Mouse (Mus musculus): ENCODE data around the gene Cdk13.
A peak's percentile ranks its signal among the peaks of the same experiment; 100 is the strongest.

The Cdk13 gene

DNA sequence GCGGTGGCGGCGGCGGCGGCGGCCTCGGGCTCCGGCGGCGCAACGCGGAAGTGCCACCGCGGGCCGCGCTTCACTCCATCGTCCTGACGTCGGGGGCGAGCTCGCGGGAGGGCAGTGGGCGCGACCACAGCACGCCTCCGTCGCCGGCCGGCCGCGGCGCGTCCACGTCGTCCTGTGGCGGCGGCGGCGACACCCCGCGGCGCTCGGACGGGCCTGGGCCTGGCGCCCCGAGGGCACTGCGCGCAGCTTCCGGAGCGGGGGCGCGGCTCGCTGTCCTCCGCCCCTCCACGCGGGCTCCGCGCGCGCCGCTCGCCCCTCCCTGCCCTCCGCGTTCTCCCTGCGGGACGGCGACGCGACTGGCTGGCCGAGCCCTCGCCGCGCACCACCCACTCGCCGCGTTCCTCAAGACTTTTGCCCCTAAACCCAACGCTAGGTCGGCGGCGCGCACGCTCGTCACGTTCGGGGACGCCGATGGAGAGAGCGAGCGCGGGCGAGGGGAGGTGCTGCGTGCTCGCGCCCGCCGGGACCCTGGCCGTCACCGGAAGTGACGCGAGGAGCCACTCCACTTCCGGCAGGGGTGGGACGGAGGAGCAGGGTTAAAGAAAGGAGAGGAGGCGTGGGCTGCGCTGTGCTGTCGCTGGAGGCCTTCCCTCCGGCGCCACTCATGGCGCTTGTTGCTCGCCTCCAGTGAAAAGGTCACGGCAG lies at the start of gene Cdk13:
Gene Cdk13, minus strand, starts transcription at position 189 of the 705 bp plus-strand sequence.
- peak; percentile 99 for DNase-seq

DNA sequence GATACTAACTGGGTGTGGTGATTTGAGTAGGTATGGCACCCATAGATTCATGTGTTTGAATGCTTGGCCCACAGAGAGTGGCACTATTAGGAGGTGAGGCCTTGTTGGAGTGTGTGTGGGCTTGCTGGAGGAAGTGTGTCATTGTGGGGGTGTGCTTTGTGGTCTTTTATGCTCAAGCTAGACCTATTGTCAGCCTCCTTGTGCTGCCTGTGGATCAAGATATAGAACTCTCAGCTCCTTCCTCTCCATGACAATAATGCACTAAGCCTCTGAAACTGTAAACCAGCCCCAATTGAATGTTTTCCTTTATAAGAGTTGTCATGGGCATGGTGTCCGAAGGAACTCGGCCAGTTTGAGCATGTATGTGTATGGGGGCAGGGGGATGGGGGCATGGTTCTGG lies 38.4 kb upstream of the Cdk13 start:
- DNase-seq: no peak

DNA sequence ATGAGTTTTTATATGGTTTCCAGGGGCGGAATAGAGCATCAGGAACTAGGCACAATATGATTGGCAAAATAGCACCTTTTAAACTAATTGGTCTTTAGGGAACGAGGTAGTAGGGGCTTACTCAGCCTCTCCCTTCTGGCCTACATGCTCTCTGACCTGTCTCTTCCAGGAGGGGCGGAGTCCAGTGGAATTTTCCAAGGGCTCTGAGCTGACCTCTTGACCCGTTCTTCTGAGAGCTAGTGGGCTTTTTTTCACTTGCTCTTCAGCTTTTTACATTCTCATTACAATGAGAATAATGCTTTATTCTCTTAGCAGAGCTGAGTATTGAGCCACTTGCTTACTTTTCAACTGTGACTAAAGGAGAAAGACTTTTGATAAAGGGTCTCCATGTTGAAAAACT lies 37.9 kb upstream of the Cdk13 start:
- DNase-seq: no peak

- no peak for DNase-seq
These were observed 34.2 kb upstream of the Cdk13 start for GRCm38 (mm10) chr13:17839137-17839536.

GRCm38 (mm10) chr13:17838484-17838851 lies 33.6 kb upstream of the Cdk13 start:
- DNase-seq: peak; percentile 73

DNA sequence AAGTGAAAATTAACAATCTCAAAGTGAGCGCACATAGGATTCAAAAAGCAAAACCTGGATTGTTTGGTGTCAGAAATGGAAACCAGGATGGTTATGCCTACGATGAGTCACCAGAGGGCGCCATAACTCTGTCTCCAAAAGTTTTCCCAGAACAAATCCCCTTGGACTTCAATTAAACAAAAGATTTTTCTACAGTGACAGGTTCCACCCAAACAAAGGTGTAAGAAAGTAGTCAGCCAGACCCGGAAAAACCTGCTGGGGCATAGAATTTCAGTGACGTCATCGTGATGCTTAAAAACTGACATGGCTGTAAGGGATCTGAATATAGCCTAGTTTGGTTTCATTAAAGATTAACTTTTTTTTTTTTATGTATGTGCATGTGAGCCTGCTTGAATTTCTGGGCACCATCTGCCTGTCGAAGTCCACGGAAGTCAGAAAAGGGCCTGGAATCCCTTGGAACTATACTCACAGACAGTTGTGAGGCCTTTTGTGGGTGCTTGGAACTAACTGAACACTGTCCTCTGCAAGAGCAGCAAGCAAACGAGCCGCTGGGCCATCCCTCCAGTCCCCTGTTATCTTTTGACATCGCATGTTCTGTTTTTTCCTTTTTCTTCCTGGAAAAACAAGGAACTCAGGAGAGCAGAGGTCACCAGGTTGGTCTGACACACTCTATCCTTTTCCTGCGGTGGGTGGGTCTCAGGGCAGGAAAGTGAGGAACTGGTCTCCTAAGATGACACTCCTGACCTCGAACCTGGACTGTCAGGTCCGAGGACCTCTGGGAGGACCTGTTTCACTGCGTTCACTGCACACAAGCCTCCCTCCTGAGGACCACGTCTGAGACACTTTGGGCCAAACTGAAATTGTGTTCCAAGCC lies 33.0 kb upstream of the Cdk13 start:
- peak; percentile 47 for DNase-seq

GRCm38 (mm10) chr13:17836808-17837207 lies 31.9 kb upstream of the Cdk13 start:
- DNase-seq: no peak

- DNase-seq: no peak
These were observed 28.0 kb upstream of the Cdk13 start for GRCm38 (mm10) chr13:17832940-17833339.

DNA sequence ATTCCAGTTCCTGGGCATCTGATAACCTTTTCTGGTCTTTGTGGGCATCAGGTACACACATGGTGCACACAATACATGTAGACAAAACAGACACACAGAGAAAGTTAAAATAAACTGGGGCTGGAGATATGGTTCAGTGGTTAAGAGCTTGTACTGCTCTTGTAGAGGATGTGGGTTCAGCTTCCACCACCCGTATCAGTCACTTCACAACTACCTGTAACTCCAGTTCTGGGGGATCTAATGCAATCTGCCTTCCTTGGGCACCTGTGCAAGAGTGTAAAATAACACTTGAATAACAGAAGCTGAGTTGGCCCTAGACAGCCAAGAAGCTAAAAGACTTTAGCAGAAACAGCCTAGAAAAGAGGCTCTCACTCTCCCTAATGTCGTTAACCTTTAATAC lies 12.3 kb upstream of the Cdk13 start:
- DNase-seq: peak; percentile 15

GRCm38 (mm10) chr13:17805614-17805975 lies 698 bp upstream of the Cdk13 start:
- DNase-seq: no peak

GRCm38 (mm10) chr13:17804058-17804841 lies 647 bp downstream of the Cdk13 start:
- DNase-seq: peak; percentile 35

GRCm38 (mm10) chr13:17803331-17804057 lies 1.4 kb downstream of the Cdk13 start:
- DNase-seq: peak; percentile 76

GRCm38 (mm10) chr13:17802880-17803279 lies 2.0 kb downstream of the Cdk13 start:
- DNase-seq: no peak

- DNase-seq: no peak
These were observed 5.2 kb downstream of the Cdk13 start for GRCm38 (mm10) chr13:17799735-17800134.

- DNase-seq: no peak
These were observed 9.0 kb downstream of the Cdk13 start for GRCm38 (mm10) chr13:17795757-17796456.

GRCm38 (mm10) chr13:17783643-17784042 lies 21.3 kb downstream of the Cdk13 start:
- DNase-seq: peak; percentile 31

- DNase-seq: no peak
These were observed 25.0 kb downstream of the Cdk13 start for GRCm38 (mm10) chr13:17779923-17780322.

GRCm38 (mm10) chr13:17776303-17776702 lies 28.6 kb downstream of the Cdk13 start:
- DNase-seq: no peak

- no peak for DNase-seq
These were observed 29.5 kb downstream of the Cdk13 start for GRCm38 (mm10) chr13:17775364-17775763.

GRCm38 (mm10) chr13:17773112-17773511 lies 31.8 kb downstream of the Cdk13 start:
- no peak for DNase-seq

- DNase-seq: no peak
These were observed 32.3 kb downstream of the Cdk13 start for GRCm38 (mm10) chr13:17772574-17772973.

DNA sequence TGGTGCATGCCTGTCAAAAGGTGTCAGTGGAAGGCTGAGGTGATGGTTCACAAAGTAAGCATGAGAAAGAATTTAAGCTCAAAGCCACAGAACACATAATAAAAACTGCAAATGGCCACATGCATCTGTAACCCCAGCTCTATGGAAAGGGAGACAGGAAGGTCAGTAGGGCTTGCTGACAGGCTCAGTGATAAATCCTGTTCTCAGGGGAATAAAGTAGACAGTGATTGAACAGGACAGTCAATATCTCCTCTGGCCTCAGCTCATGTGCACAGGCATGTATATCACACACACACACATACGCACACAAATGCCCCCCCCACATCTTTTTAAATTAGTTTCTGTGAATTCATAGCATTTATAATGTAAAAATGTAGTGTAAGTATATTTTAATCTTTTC lies 42.5 kb downstream of the Cdk13 start:
- no peak for DNase-seq
